Mouse (Mus musculus) forebrain, embryonic 15.5 days (tissue): Measurements from ENCODE around the gene B3galt1. TPM values are rescaled to one million over a fixed set of nuclear protein-coding genes. Genes with fewer than 3 reads are reported as not detected.

Experiments
- ATAC-seq: fragments of 200-750 bp; cut with Nextera tagmentation; replicated peaks from 2 replicates; pipeline ENCODE4 v1.8.0; 2017; ENCODE audit warnings: mild to moderate bottlenecking, moderate TSS enrichment, moderate library complexity
- H3K27ac ChIP-seq: fragments of 300-500 bp; sonication (generic); replicated peaks from 2 replicates; pipeline ENCODE4 v1.5.1; 2015; ENCODE audit warnings: mild to moderate bottlenecking, inconsistent platforms
- H3K27me3 ChIP-seq: fragments of 300-500 bp; sonication (generic); 2 replicates; pipeline ENCODE4 v1.6.1; 2015; ENCODE audit warnings: inconsistent platforms
- H3K36me3 ChIP-seq: fragments of 300-500 bp; sonication (generic); 2 replicates; pipeline ENCODE4 v1.6.1; 2015; ENCODE audit warnings: mild to moderate bottlenecking, inconsistent platforms
- H3K4me1 ChIP-seq: fragments of 300-500 bp; sonication (generic); 2 replicates; pipeline ENCODE4 v1.6.1; 2015; ENCODE audit warnings: inconsistent platforms
- H3K4me2 ChIP-seq: fragments of 300-500 bp; sonication (generic); replicated peaks from 2 replicates; pipeline ENCODE4 v1.6.1; 2015; ENCODE audit warnings: mild to moderate bottlenecking, inconsistent platforms
- H3K4me3 ChIP-seq: fragments of 300-500 bp; sonication (generic); 2 replicates; pipeline ENCODE4 v1.5.1; 2015; ENCODE audit warnings: mild to moderate bottlenecking, inconsistent platforms
- H3K9ac ChIP-seq: fragments of 300-500 bp; sonication (generic); replicated peaks from 2 replicates; pipeline ENCODE4 v1.6.1; 2015; ENCODE audit warnings: mild to moderate bottlenecking, inconsistent platforms
- H3K9me3 ChIP-seq: fragments of 300-500 bp; sonication (generic); 2 replicates; pipeline ENCODE4 v1.6.1; 2016; ENCODE audit warnings: inconsistent platforms
- WGBS: fragments of 180-500 bp; shearing (Covaris S2); methylation state at CpG from one replicate; pipeline ENCODE4 v1.1.7; 2015; ENCODE audit warnings: mixed read lengths; 5-methylcytosine and 5-hydroxymethylcytosine counted together
- polyA plus RNA-seq: library from polyadenylated mRNA; unstranded; fragments of >200 nt; fragmentation: Nextera tagmentation; extraction: Ambion mirVana; gene quantifications from 2 replicates; pipeline ENCODE4 v1.2.1, GENCODE M21; 2015

Gene B3galt1
- polyA plus RNA-seq, 1 experiment from 2014 or later: 56.0 TPM

- Histone ChIP-seq H3K27me3 (no peaks in the 10 kb centered on the region), H3K27ac (no peak overlapping the region), H3K4me2 (no peak overlapping the region), H3K9ac (no peak overlapping the region), H3K4me3 (no peak overlapping the region), H3K9me3 (no peaks in the 10 kb centered on the region), H3K36me3 (no peaks in the 10 kb centered on the region), H3K4me1 (no peaks in the 10 kb centered on the region)
- ATAC-seq: no peak
- 71% methylated on average over 2 of the region's 2 CpGs for WGBS
Measured at GRCm38 (mm10) chr2:67960711-67961110, 395.0 kb downstream of the B3galt1 start.

GRCm38 (mm10) chr2:67968812-67969211 lies 403.1 kb downstream of the B3galt1 start:
- Histone ChIP-seq H3K4me3 (no peak overlapping the region), H3K4me1 (no peaks in the 10 kb centered on the region), H3K27ac (no peak overlapping the region), H3K4me2 (no peak overlapping the region), H3K36me3 (no peaks in the 10 kb centered on the region), H3K9me3 (no peaks in the 10 kb centered on the region), H3K9ac (no peak overlapping the region), H3K27me3 (no peaks in the 10 kb centered on the region)
- no peak for ATAC-seq

DNA sequence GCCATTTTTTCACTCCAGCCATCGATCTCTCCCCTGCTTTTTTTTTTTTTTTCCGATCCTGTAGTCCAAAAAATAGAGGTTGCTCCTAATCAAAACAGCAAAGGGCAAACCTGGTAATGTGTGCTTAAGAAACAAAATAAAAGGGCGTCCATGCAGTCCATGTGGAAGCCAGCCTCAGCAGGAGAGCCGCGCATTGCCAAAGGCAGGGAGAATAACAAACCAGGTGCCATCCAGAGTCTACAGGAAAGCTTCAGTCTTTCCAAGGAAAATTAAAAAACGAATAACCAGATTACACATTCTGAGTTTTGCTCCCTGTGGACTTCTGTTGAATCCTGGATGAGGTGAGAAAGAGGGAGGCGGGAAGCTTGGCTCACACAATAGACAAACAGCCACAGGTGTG lies 405.4 kb downstream of the B3galt1 start:
- ATAC-seq: no peak
- Histone ChIP-seq H3K4me2 (no peak overlapping the region), H3K4me3 (no peak overlapping the region), H3K4me1 (no peaks in the 10 kb centered on the region), H3K27me3 (no peaks in the 10 kb centered on the region), H3K9ac (no peak overlapping the region), H3K27ac (no peak overlapping the region), H3K9me3 (no peaks in the 10 kb centered on the region), H3K36me3 (no peaks in the 10 kb centered on the region)
- WGBS: 67% methylated on average over 7 of the region's 7 CpGs

GRCm38 (mm10) chr2:67971576-67971975 lies 405.9 kb downstream of the B3galt1 start:
- no peaks in the 10 kb centered on the region for H3K9me3 ChIP-seq
- no peak overlapping the region for H3K27ac ChIP-seq
- no peak overlapping the region for H3K9ac ChIP-seq
- no peak for ATAC-seq
- H3K36me3 ChIP-seq: no peaks in the 10 kb centered on the region
- H3K4me3 ChIP-seq: no peak overlapping the region
- H3K4me1 ChIP-seq: no peaks in the 10 kb centered on the region
- WGBS: 77% methylated on average over 6 of the region's 6 CpGs
- H3K4me2 ChIP-seq: no peak overlapping the region
- no peaks in the 10 kb centered on the region for H3K27me3 ChIP-seq

- peaks cover 4% of the 10 kb centered on the region; the same call in 1 of the 2 replicates for H3K4me1 ChIP-seq
- no peaks in the 10 kb centered on the region for H3K36me3 ChIP-seq
- H3K27ac ChIP-seq: no peak overlapping the region
- no peaks in the 10 kb centered on the region for H3K27me3 ChIP-seq
- H3K9ac ChIP-seq: no peak overlapping the region
- H3K4me3 ChIP-seq: no peak overlapping the region
- H3K4me2 ChIP-seq: no peak overlapping the region
- ATAC-seq: no peak
- no peaks in the 10 kb centered on the region for H3K9me3 ChIP-seq
Measured at GRCm38 (mm10) chr2:67975764-67976163, 410.1 kb downstream of the B3galt1 start.

DNA sequence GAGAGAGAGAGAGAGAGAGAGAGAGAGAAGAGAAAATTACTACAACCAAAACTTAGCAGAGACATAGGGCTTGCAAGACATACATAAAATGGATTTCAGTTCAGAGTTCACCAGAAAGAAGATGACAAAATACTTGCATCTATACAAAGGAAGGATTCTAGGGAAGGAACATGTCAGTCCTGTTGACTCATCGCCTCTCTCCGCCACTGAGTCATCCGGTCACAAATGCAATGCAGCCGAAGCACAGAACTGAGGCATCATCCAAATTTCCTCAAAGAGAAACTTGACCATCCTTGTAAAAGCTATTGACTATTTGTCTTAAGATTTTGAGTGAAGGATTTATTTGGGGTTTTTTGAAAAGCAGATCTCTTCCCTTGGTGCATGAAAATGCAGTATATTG lies 410.8 kb downstream of the B3galt1 start:
- WGBS: 92% methylated on average over 4 of the region's 4 CpGs

GRCm38 (mm10) chr2:67977620-67978262 lies 412.1 kb downstream of the B3galt1 start:
- no peaks in the 10 kb centered on the region for H3K9me3 ChIP-seq
- peaks cover 4% of the 10 kb centered on the region; the same call in 1 of the 2 replicates for H3K4me1 ChIP-seq
- no peak overlapping the region for H3K27ac ChIP-seq
- H3K4me2 ChIP-seq: no peak overlapping the region
- WGBS: 14% methylated on average over 6 of the region's 6 CpGs
- ATAC-seq: peak; percentile 46; the same call in 1 of the 2 replicates
- H3K36me3 ChIP-seq: no peaks in the 10 kb centered on the region
- no peak overlapping the region for H3K4me3 ChIP-seq
- H3K27me3 ChIP-seq: no peaks in the 10 kb centered on the region
- H3K9ac ChIP-seq: no peak overlapping the region

More for the DNA sequence above, 410.8 kb downstream of the B3galt1 start:
- H3K4me2 ChIP-seq: no peak overlapping the region
- peaks cover 4% of the 10 kb centered on the region; the same call in 1 of the 2 replicates for H3K4me1 ChIP-seq
- H3K27me3 ChIP-seq: no peaks in the 10 kb centered on the region
- H3K36me3 ChIP-seq: no peaks in the 10 kb centered on the region
- H3K27ac ChIP-seq: no peak overlapping the region
- H3K9me3 ChIP-seq: no peaks in the 10 kb centered on the region
- ATAC-seq: no peak
- no peak overlapping the region for H3K4me3 ChIP-seq
- H3K9ac ChIP-seq: no peak overlapping the region

GRCm38 (mm10) chr2:67983563-67983962 lies 417.9 kb downstream of the B3galt1 start:
- no peak overlapping the region for H3K27ac ChIP-seq
- H3K4me2 ChIP-seq: no peak overlapping the region
- no peak overlapping the region for H3K4me3 ChIP-seq
- no peaks in the 10 kb centered on the region for H3K9me3 ChIP-seq
- H3K27me3 ChIP-seq: no peaks in the 10 kb centered on the region
- no peaks in the 10 kb centered on the region for H3K4me1 ChIP-seq
- no peak for ATAC-seq
- no peak overlapping the region for H3K9ac ChIP-seq
- 92% methylated on average over 3 of the region's 3 CpGs for WGBS
- H3K36me3 ChIP-seq: no peaks in the 10 kb centered on the region

GRCm38 (mm10) chr2:67985133-67985532 lies 419.5 kb downstream of the B3galt1 start:
- no peak for ATAC-seq
- Histone ChIP-seq H3K4me3 (no peak overlapping the region), H3K4me1 (no peaks in the 10 kb centered on the region), H3K9me3 (no peaks in the 10 kb centered on the region), H3K27me3 (no peaks in the 10 kb centered on the region), H3K36me3 (no peaks in the 10 kb centered on the region), H3K4me2 (no peak overlapping the region), H3K27ac (no peak overlapping the region), H3K9ac (no peak overlapping the region)
- 85% methylated on average over 3 of the region's 3 CpGs for WGBS

- H3K4me2 ChIP-seq: no peak overlapping the region
- no peak overlapping the region for H3K9ac ChIP-seq
- no peak overlapping the region for H3K4me3 ChIP-seq
- H3K27ac ChIP-seq: no peak overlapping the region
- no peaks in the 10 kb centered on the region for H3K4me1 ChIP-seq
- 100% methylated on average over 1 of the region's 1 CpGs for WGBS
- ATAC-seq: no peak
- no peaks in the 10 kb centered on the region for H3K9me3 ChIP-seq
- no peaks in the 10 kb centered on the region for H3K36me3 ChIP-seq
- no peaks in the 10 kb centered on the region for H3K27me3 ChIP-seq
Measured at GRCm38 (mm10) chr2:67993421-67993820, 427.8 kb downstream of the B3galt1 start.

DNA sequence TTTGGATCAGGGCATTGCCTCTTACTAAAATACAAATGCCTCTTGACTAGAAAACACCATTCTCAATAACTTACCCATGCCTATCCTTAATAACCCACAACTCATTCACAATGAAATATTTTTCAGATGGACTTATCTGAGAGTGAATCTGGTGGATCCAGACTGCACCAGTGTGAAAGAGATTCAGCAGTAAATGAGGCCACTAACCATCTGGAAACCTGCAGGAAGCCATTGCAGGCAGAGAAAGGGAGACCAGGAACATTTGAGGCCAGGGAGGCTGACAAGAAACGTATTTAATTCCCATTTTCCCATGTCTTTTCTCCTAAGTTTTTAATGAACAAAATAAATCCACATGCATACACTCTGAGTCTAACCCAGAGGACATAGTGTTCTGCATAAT lies 437.4 kb downstream of the B3galt1 start:
- Histone ChIP-seq H3K4me2 (no peak overlapping the region), H3K9ac (no peak overlapping the region), H3K9me3 (no peaks in the 10 kb centered on the region), H3K4me3 (no peak overlapping the region), H3K27me3 (no peaks in the 10 kb centered on the region), H3K36me3 (no peaks in the 10 kb centered on the region), H3K4me1 (no peaks in the 10 kb centered on the region), H3K27ac (no peak overlapping the region)
- ATAC-seq: no peak
- 85% methylated on average over 1 of the region's 1 CpGs for WGBS

DNA sequence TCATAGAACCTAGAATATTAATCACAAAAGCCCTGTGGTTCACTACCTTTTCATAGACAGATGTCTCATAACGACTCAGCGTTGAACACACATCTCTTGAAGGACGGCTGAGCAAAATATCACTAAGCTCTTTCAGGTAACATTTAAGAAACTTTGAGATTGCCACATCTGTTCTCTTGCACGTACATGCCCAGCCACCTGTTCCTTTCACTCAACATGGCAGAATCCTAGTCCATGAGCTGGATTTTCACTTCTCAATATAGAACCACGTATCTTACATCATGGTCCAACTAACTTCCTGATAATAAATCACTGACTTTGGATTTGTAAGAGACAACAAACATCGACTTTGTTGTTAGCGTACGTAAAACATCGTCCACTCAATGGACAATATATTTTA lies 439.5 kb downstream of the B3galt1 start:
- H3K36me3 ChIP-seq: no peaks in the 10 kb centered on the region
- no peaks in the 10 kb centered on the region for H3K27me3 ChIP-seq
- 95% methylated on average over 9 of the region's 9 CpGs for WGBS
- H3K9ac ChIP-seq: no peak overlapping the region
- no peak overlapping the region for H3K27ac ChIP-seq
- H3K4me1 ChIP-seq: no peaks in the 10 kb centered on the region
- H3K4me3 ChIP-seq: no peak overlapping the region
- H3K4me2 ChIP-seq: no peak overlapping the region
- no peak for ATAC-seq
- no peaks in the 10 kb centered on the region for H3K9me3 ChIP-seq

DNA sequence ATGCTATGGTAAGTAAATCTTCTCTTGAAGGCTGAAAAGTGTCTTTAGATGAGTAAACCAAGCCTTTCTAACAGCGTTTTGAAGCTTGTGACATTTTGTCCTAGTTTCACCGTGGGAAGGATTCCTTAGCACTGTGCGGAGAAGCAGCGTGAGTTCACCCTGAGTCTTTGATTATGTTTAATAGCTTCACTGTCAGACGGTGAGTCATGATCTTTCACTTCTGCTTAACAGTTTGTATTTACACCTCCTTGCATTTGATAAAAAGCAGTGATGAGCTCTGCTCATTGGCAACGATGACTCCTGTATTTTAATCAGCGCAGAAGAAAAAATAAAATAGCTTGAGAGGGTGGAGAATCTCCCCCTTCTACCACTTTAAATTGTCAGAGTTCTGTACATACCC lies 440.0 kb downstream of the B3galt1 start:
- H3K4me2 ChIP-seq: no peak overlapping the region
- no peak overlapping the region for H3K27ac ChIP-seq
- ATAC-seq: no peak; the same call in 1 of the 2 replicates
- H3K9ac ChIP-seq: no peak overlapping the region
- H3K4me3 ChIP-seq: no peak overlapping the region
- WGBS: 63% methylated on average over 7 of the region's 7 CpGs
- H3K4me1 ChIP-seq: no peaks in the 10 kb centered on the region
- no peaks in the 10 kb centered on the region for H3K9me3 ChIP-seq
- no peaks in the 10 kb centered on the region for H3K36me3 ChIP-seq
- no peaks in the 10 kb centered on the region for H3K27me3 ChIP-seq
